Mouse (Mus musculus) left cerebral cortex, postnatal 10 days (tissue): ENCODE results near the gene Glis3. TPM values are rescaled to one million over a fixed set of nuclear protein-coding genes. Genes with fewer than 3 reads are reported as not detected.

ENCODE experiments used
- DNase-seq, 2 experiments: peaks; one replicate each; pipeline ENCODE4 v3.0.0; 2021 to 2022; ENCODE audit warnings: low spot score in 2 of 2, mixed read lengths in 1 of 2; ENCODE audit errors: extremely low spot score in 1 of 2
- intact Hi-C: fragments of 180-260 bp; cut with DNase I; formaldehyde crosslinking; loops from one replicate; pipeline ENCODE4 v1.15.1; 2025
- total RNA-seq, 2 experiments: library from RNA; stranded (reverse); gene quantifications; 2 replicates each; pipeline ENCODE4 v1.2.3; 2021

Gene Glis3
- total RNA-seq, 2 experiments from 2014 or later, result 5.3 to 6.5 TPM

DNA sequence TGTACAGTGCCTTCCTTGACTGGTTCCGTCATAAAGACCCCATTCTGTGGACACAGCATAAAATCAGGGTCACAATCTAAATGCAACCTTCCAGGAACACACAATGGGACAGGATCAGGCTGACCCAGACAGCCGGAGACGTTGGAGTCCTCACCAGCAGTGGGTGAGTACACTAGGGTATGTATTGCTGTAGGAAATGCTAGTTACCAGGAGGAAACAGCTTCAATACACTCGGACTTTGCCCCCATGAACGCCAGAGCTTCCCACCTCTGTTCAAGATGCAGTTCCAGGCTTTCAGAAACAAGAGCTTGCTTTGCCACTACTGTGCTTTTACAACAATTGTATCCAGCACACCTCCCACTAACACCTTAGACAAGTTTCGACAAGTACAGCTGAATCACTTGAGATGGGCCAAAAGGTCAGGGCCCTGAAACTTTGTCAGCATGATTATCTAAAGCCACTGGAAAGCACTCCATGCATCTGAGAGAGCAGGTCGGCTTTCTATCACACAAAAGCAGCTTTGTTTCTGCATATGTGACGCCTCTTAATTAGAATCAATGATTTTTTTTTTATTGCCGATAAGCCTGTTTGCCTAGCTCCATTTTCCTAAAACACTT lies 162.3 kb downstream of the Glis3 start:
- intact Hi-C loops, result no loop called here
- no peak for DNase-seq

DNA sequence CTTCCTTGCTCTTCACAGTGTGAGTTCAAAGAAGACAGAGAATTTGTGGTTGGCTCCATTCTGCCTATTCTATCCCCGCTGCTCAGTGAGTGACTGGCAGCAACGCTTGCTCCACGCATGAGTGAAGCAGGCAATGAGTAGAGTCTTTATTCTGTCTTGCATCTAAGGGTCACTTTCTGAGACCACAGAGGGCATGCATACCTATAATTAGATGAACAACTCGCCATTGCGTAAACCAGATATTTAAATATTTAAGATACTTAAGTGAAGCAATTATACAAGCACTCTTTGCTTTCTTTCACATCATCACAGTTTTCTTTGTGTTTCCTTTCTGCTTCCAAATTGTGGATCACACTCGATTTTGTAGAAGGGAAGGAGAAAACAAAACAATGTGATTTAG lies 163.4 kb downstream of the Glis3 start:
- DNase-seq, result no peak
- intact Hi-C loops, result no loop called here

DNA sequence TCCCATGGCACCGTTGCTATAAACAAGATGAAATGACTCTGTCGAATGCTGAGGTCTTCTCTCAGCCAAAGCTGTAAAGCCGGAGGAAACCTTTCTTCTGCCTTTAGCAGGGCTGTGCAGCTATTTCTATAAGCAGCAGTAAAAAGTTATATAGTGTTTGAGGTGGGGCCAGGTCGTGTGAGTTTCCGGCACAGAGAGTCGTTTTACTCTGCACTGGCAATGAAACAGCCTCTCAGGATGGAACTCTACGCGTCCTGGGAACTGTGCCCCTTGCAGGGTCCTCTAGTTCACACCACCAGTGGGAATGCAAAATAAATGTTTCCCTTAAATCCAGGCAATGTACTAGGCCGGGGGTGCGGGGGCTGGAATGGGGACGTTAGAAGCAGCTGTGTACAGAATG lies 167.4 kb downstream of the Glis3 start:
- intact Hi-C loops, result no loop called here
- DNase-seq, result no peak

DNA sequence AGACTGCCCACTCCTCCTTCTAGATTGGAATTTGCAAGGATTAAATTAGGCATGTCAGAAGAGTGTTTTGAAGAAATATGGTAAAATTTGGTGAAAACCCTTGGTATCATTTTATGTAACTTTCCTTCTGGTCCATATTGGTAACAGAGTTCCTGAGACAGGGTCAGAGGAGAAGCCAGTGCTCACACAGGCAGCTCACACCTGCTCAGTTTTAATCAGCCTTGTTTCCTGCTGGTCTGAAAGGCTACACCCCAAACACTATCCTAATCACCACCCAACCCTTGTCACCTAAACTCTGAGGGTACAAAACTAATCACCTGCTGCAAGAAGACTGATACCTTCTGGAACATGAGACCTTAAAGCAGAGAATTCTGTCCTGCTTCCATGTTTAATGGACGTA lies 168.0 kb downstream of the Glis3 start:
- intact Hi-C loops, result no loop called here
- no peak for DNase-seq

DNA sequence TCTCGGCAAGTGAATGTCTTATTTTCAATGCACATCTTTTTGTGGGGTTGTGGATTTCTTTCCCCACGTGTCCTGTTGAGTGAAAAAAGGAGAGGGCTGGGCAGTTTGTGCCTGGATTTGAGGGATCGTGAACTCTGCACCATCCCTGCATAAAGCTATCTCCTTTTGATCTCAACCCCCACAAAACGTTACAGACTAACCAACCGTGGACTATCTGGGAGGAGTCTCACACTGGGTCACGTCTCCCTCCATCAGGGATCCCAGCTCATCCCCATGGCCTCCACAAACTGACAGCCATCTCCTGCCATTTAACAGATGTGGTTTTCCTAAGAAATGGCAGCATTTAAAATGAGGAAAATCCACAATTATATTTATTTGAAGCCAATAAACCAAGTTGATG lies 174.5 kb downstream of the Glis3 start:
- intact Hi-C loops, result no loop called here
- no peak for DNase-seq

DNA sequence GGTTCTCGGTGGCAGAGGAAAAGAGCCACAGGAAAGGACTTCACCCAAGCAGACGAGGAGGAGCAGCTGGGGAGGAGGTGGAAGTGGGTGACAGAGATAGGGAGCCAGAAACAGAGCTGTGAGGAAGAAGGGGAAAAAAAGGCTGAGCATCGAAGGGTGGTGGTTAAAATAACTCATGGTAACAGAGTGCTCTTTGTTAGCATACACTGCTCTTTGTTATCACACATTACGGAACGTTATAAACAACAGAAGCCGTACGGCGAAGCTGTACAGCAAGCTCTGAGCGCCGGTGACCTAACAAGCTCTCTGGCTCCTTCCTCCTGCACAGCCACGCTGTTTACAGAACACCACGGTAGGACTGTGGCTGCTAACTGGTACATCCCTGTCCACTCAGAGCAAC lies 176.9 kb downstream of the Glis3 start:
- peak; percentile 26 to 42 for DNase-seq
- intact Hi-C loops, result no loop called here

DNA sequence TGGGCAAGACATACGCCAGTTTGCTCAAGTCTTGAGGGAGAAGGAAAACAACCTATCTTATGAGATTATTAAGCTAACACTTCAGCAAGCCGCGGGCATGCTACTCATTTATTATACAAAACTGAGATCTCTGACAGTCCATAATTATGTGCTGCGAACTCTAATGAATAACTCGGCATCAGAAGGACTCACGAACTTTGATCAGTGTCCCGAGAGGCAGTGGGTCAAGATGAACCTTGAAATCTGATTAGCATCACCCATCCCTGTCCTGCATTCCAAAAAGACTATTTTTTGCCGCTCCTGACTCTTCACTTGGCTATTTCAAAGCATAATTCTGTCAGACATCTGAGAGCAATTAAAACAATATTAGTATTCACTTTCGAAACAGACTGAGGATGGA lies 178.9 kb downstream of the Glis3 start:
- no peak for DNase-seq
- intact Hi-C loops, result no loop called here

DNA sequence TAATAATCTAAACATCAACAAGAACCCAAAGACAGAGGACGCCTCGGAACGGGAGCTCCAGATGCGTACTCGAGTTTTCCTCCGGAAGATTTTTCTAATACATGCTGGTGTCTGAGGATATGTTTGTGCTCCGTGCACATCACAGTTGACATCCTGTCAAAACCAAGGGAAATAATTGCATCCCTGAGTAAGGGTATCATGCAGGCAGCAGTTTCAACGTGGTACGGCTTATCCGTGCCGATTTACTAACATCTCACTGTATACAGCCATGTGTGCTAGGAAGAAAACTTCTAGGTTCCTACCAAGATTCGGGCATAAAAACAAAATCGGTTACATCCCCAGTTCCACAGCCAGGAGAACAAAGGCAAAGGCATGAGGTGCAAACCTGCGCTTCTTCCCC lies 179.4 kb downstream of the Glis3 start:
- DNase-seq, result no peak

DNA sequence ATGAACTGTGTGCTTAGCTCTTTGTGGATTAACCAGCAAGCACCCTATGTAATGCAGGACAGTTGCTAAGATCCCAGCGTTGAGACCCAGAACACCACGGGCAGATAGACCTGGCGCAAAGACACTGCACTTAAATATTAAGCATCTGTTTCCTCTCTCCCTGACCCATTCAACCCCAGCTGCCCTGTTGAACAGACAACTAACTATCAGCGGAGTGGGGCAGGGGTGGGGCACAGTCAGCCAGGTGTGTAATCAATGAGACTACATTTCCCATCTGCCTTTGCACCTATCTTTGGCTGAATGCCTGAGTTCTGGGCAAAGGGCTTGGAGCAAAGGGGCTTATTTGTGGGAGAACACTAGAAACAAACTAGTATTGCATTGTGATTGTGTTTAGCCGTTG lies 180.1 kb downstream of the Glis3 start:
- DNase-seq, result no peak
- intact Hi-C loops, result no loop called here

More for the DNA sequence above, 179.4 kb downstream of the Glis3 start:
- intact Hi-C loops, result no loop called here

DNA sequence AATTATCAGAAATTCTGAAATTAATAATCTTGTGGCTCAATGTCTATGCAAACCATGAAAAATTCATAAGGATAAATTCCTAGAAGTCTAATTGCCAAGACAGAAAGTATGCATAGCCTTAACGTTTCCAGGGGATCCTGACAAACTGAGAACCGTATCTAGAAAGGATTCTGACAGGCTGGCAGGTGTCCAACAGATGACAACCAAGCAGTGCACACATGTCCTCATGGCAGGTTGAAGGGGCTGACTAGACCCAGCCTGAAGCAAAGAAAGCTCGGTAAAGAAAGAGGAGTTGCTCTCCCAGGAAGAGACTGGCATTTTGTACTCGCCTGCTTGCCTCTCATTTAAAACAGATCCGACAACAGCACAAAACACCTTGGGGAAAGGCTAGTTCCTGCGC lies 184.0 kb downstream of the Glis3 start:
- intact Hi-C loops, result no loop called here
- DNase-seq, result no peak

DNA sequence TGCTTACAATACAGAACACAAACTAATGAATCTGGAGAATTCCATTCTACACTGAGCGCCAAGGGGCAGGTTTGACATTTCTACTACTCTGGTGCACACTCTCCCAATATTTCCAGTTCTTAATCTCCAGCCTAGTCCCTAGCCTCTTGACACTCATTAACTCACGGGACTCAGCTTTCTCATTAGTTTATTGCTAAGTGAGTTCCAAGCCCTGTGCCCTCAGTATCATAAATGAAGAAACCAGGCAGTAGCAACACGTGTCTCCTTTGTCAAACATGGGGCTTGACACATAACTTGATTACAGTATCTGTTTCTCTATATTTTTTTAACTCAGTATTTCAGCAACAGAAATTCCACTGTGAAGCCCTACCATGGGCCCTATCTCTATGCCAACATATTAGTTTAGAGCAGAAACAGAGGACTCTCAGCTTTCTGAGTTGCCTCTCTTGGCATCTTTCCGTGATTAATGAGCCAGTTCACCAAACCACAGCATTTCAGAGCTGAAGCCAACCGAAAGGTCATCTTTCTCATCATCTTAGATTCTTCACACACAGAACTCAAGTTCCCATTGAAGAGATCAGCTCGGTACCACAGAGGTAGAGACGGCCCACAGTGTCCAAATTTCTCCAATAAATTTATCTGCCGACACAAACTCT lies 186.1 kb downstream of the Glis3 start:
- intact Hi-C loops, result no loop called here
- DNase-seq, result no peak

DNA sequence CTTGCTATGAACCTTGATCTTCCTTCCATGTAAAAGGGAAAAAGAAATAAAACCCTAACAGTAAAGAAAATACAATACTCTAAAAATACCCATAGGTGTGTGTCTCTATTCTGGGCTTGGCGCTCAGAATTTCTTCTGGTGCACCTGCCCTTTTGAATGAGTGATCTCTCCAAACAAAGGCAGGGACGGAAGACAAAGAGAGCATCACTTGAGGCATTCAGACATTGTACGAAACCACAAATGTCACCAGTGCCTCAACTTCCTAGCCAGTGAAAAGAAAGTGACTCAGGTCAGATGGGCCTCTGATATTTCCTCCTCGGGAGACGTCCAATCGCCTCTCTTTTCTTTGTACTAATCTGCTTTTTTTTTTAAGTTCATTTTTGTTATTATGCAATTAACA lies 201.8 kb downstream of the Glis3 start:
- intact Hi-C loops, result no loop called here
- DNase-seq, result no peak

DNA sequence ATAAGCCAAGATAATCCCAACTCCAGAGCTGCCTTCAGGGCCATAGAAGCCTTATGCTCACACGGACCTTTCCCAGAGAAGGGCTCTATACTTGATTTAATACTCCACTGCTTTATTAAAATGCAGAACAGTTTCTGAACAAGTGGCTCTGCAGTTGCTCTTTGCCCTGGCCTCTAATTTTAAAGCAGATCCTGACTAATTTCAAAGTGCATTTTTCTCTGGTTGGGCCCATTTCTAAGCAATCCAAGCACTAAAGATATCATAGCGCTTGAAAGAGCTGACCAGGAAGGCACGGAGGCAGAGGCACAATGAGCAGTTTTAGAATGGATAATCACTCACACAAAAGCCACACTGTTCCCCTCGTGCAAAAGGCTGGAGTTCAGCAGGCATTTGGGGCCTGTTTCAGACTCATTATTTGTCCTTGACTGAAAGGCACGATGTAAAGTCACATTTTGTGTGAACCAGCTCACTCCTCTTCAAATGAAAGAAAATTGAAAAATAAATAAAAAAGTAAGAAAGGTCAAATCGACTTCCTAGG lies 202.5 kb downstream of the Glis3 start:
- intact Hi-C loops, result no loop called here
- no peak for DNase-seq

DNA sequence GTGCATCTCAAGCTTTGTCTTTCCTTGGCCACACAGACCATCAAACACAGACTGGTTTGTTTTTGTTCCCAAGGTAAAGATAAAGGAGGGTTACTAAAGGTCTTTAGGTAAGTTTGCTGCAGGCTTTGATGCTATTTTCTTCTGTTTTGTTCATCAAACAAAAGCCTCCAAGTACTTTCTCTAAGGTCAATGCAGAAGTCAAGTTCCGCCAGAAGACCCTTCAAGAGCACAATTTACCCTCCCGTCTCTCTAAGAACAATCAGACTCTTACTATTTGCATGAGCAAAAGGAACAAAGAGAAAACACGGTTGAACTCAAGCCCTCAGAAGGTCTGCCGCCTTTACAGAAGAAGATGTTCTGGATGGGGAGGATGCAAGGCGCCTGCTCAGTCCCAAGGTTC lies 206.3 kb downstream of the Glis3 start:
- no peak for DNase-seq
- intact Hi-C loops, result no loop called here

DNA sequence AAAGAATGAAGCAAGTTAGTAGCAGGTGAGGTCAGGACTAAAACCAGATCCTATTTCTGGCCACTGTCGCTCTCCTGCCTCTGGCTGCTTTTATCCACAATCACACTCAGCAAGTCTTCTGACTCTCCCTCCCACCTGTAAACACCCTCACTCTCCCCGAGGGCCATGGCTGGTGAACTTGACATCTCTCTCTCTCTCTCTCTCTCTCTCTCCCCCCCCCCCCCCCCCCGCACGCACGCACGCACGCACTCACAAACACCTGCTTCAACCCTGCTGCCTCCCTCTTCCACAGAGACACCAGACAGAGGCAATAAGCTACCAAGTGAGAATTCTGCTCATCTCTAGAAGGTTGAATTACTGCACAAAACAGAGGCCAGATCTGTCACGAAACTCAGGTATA lies 208.7 kb downstream of the Glis3 start:
- no peak for DNase-seq
- intact Hi-C loops, result no loop called here

DNA sequence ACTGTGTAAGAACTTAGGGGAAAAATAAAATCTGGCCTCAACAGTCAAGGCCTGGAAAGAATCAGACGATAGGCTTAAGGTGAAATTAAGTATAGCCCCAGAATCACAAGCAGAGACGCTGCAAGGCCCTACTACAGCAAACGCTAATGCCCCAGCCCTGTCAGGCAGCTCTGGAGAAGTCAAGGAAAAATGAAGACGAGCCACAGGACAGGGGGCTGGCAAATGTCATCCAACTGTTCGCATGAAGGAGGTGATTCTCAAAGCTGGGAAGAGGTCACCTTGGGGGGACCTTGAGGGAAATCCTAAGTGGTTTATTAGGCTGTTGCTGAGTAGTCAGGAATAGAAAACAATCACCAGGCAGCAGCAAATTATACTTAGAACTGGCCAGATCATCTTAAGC lies 214.1 kb downstream of the Glis3 start:
- no peak for DNase-seq

DNA sequence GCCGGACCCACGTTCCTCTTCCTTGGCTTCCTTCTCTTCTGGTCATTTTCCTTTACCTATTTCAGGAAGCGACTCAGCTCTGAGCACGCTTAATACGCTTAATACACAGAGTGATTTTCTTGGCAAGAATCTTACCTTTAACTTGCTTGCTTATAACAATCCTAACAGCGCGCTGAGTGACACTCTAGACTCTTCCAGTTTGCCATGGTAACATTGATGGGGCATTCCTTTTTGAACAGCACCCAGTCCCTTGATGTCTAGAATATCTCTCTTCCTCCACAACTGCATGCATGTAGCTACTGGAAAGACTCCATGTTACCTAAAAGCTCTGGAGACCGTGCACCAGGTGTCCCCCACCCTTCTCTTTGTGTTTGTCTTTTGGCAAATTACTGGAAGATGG lies 225.5 kb downstream of the Glis3 start:
- no peak for DNase-seq
- intact Hi-C loops, result loop anchor here (5.0 kb wide), 1 partner anchor 442 kb away; the partner anchor contains the start of gene Rfx3

More for the DNA sequence above, 214.1 kb downstream of the Glis3 start:
- intact Hi-C loops, result no loop called here

DNA sequence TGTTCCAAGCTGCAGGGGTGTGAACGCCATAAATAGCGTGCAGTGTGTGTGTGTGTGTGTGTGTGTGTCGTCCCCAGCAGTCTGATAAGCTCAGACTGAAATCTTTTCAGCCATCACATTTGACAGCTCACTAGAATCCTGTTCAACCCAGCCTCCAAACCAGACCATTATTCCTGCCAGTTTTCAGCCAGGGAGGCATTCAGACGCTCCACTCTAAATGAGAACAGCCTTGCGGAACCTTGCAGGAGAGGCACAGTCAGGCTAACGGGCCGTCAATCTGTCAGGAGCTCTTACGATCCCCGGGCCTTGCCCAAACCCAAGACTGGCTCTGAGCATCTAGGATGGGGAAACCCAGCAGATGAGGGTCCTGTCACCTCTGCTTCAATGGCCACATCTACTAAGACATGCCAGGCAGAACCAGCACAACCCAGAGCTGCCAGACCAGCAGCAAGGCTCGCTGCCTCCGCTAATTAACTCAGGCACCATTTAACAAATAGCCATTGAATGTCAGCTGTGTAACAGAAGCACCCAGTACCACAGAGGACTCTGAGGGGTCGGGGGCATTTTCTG lies 226.8 kb downstream of the Glis3 start:
- DNase-seq, result peak in 1 of 2 experiments; percentile 49
- intact Hi-C loops, result loop anchor here (5.0 kb wide), 1 partner anchor 441 kb away; the partner anchor contains the start of gene Rfx3

DNA sequence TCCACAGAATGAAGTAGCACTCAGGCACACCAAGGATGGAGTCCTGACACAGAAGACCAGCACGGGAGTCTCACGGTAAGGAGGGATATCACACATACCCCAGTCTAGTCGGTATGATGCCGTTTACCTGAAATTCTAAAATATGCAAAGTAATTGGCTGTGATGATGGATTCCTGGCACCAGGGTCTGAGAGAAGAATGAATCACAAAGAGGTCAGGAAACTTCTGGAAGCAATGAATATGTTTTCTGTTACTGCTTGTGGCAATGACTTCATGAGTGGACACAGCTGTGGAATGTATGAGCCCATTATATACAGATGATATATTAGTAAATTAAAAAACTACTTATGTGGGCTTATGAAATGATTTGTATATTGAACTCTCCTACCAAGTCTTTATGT lies 231.1 kb downstream of the Glis3 start:
- no peak for DNase-seq
- intact Hi-C loops, result no loop called here

DNA sequence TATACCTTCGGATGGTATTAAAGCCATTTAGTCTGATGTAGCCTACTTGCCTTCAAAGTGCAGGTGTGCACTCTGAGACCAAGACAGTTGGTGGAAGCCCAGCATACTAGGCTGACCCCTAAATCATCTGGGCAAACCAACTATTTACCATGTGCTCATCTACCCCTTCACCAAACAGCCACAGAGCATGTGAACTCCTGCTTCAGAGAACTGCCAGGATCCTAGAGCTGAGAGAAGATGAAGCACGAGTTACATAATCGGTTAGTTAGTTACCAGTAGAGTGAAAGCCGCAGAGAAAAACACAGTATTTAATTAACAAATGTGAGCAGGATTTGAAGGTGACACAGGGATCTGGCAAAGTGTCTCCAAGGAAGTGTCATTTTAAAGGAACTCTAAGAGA lies 237.7 kb downstream of the Glis3 start:
- no peak for DNase-seq
- intact Hi-C loops, result no loop called here
